ENCODE assay signal across 9 mouse cellular contexts in the genomic region with DNA sequence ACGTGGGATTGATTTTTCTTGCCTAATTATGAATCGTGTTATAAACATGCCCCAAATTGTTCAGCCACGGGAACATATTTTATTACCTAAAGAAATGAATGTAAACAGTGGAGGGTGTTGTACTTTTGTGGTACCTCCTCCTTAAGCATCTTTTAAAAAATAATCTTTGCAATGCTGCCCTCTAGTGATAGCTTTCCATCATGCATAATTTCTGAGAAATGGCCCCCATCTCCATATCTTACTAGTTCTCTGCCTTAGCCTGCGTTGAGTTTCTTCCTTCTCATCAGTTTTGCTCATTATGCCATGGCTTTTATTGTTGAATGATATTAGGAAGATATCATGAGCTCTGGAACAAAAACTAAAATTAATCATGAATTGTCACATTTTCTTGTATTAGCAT. TPM values are rescaled to one million over a fixed set of nuclear protein-coding genes. Genes with fewer than 3 reads are reported as not detected.
DNase-seq lines count a peak whose midpoint lies in the region; ATAC-seq and TF ChIP-seq lines count a peak whose summit lies in the region.
"Had no signal": no experiment of that assay in that cellular context is flagged by ENCODE, and none has a peak within 500 bp of the region (broad histone marks: within the 10 kb centered on the region; RNA-seq: fewer than 3 reads in every experiment).

No protein-coding gene starts in this region.

- H3K4me1 ChIP-seq in embryonic facial prominence, embryonic 14.5 days (ENCODE audit: control insufficient read depth, insufficient read depth, low read length): no peaks in the 10 kb centered on the region

- no peaks in the 10 kb centered on the region for H3K36me3 ChIP-seq in embryonic facial prominence, embryonic 14.5 days (ENCODE audit: control insufficient read depth, insufficient read depth, low read length)

- WGBS in embryonic facial prominence, embryonic 14.5 days: 15% methylated on average over 4 of the region's 4 CpGs

- no peaks in the 10 kb centered on the region for H3K9me3 ChIP-seq in embryonic facial prominence, embryonic 14.5 days (ENCODE audit: control insufficient read depth, low read length)

- intact Hi-C loops in left cerebral cortex, adult 2 months (cut with DNase I): loop anchor here (2.0 to 5.0 kb wide), 2 partner anchors 226 to 255 kb away; partner anchors contain the start of genes Esf1 and Ndufaf5
- intact Hi-C loops in left cerebral cortex, postnatal 36 days (cut with DNase I): loop anchor here (2.0 to 5.0 kb wide), 2 partner anchors 225 to 256 kb away; partner anchors contain the start of genes Esf1 and Ndufaf5
- intact Hi-C loops in gastrocnemius, postnatal 36 days (cut with DNase I): loop anchor here (5.0 kb wide), 1 partner anchor 235 kb away; no protein-coding TSS in a partner anchor

- H3K27me3 ChIP-seq in embryonic facial prominence, embryonic 14.5 days (replicated peaks; ENCODE audit: control insufficient read depth, insufficient read depth, low read length): no peaks in the 10 kb centered on the region

- no peak for DNase-seq in left cerebral cortex, adult 2 months (ENCODE audit: extremely low spot score in 1 of 2, low spot score in 2 of 2)
- no peak for DNase-seq in left cerebral cortex, postnatal 36 days (ENCODE audit: low spot score in 2 of 2)
- DNase-seq in ZHBTc4 (ENCODE audit: low read depth, low spot score): peak; percentile 53
- DNase-seq in embryonic facial prominence, embryonic 14.5 days (ENCODE audit: low spot score): peak; percentile 70
- DNase-seq in kidney, postnatal 36 days: peak; percentile 2 to 37
- DNase-seq in naive thymus-derived CD4-positive, alpha-beta T cell, adult 2 months (ENCODE audit: low read depth): peak; percentile 53
- no peak for DNase-seq in gastrocnemius, postnatal 36 days
- no peak for DNase-seq in urinary bladder, adult 2 months (ENCODE audit: low spot score)

- H3K4me2 ChIP-seq in embryonic facial prominence, embryonic 14.5 days (ENCODE audit: low read depth, low read length): no peak overlapping the region

- no peak overlapping the region for H3K4me3 ChIP-seq in left cerebral cortex, adult 2 months
- no peak overlapping the region for H3K4me3 ChIP-seq in embryonic facial prominence, embryonic 14.5 days (ENCODE audit: low read depth, low read length)

- H3K9ac ChIP-seq in embryonic facial prominence, embryonic 14.5 days (ENCODE audit: low read depth, low read length): no peak overlapping the region

- no peak overlapping the region for H3K27ac ChIP-seq in left cerebral cortex, adult 2 months
- no peak overlapping the region for H3K27ac ChIP-seq in embryonic facial prominence, embryonic 14.5 days (replicated peaks; ENCODE audit: low read depth, low read length)

- ATAC-seq in embryonic facial prominence, embryonic 14.5 days (ENCODE audit: low read depth): no peak

- TF ChIP-seq CTCF in left cerebral cortex, adult 2 months (IDR thresholded peaks at IDR 0.05): peak; percentile 72

RNA-seq across cellular contexts. Expression of gene Macrod2, which starts 32.2 kb away (rescaled TPM):
- 10 to 100 TPM; 53.5 to 56.4 TPM for total RNA-seq in left cerebral cortex, adult 2 months (2021)
- total RNA-seq in left cerebral cortex, postnatal 36 days (2021): 10 to 100 TPM; 47.2 to 55.6 TPM
- 25.6 and 29.2 TPM in 2 replicates for polyA plus RNA-seq in embryonic facial prominence, embryonic 14.5 days (2014; fragmentation: Nextera tagmentation; extraction: Ambion mirVana)
- total RNA-seq in gastrocnemius, postnatal 36 days (2021): 10 to 100 TPM; 14.0 to 18.0 TPM
- 3.5 and 4.4 TPM in 2 replicates for polyA plus RNA-seq in urinary bladder, adult 2 months (2012; rRNA removed)

RNA-seq across cellular contexts. Expression of gene Sel1l2, which starts 37.8 kb away (rescaled TPM):
- not detected for total RNA-seq in left cerebral cortex, adult 2 months (2021)
- not detected for total RNA-seq in left cerebral cortex, postnatal 36 days (2021)
- not detected in 2 replicates for polyA plus RNA-seq in embryonic facial prominence, embryonic 14.5 days (2014; fragmentation: Nextera tagmentation; extraction: Ambion mirVana)
- under 1 TPM; 0.15 to 0.23 TPM for total RNA-seq in gastrocnemius, postnatal 36 days (2021)
- polyA plus RNA-seq in urinary bladder, adult 2 months (2012; rRNA removed): not detected in 2 replicates
- polyA plus RNA-seq: frontal cortex, adult 2 months had no signal

Comparison
In these comparisons a context has a peak if more than half of its experiments do, and no peak if none do; other contexts are left out.
1. DNase-seq: peak in ZHBTc4 (single experiment), embryonic facial prominence, embryonic 14.5 days (single experiment), kidney, postnatal 36 days (2 of 2) and naive thymus-derived CD4-positive, alpha-beta T cell, adult 2 months (single experiment); none in left cerebral cortex, adult 2 months (0 of 2), left cerebral cortex, postnatal 36 days (0 of 2), gastrocnemius, postnatal 36 days (0 of 2) and urinary bladder, adult 2 months (single experiment).